Mouse (Mus musculus) heart, postnatal 14 days (tissue): ENCODE data around the gene Prpf38b. TPM values are rescaled to one million over a fixed set of nuclear protein-coding genes. Genes with fewer than 3 reads are reported as not detected.
"Not testable (repeated sequence)": the region's sequence is repeated elsewhere in the genome, so short reads cannot be mapped to it uniquely, and the experiment has no call there.

Experiments
- DNase-seq, 2 experiments: peaks; one replicate each; pipeline ENCODE4 v3.0.0; 2021 to 2022
- intact Hi-C: fragments of 180-260 bp; cut with DNase I; formaldehyde crosslinking; loops from one replicate; pipeline ENCODE4 v1.15.1; 2025
- total RNA-seq, 2 experiments: library from RNA; stranded (reverse); gene quantifications; 2 replicates each; pipeline ENCODE4 v1.2.3; 2021

Prpf38b gene
- total RNA-seq, 2 experiments from 2014 or later, result 27.7 to 28.1 TPM

DNA sequence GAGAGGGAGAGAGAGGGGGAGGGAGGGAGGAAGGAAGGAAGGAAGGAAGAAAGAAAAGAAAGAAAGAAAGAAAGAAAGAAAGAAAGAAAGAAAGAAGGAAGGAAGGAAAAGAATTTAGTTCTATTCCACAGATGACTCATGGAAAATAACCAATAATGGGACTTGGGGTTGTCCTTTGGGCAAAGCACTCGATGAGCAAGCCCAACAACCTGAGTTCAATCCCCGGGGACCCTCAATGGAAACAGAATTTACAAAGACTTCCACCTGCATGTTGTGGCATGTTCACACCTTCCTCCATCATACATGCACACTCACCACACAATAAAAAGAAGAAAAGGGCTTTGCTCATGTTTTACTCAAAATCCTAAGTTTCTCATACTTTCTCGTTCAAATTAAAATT is 44.1 kb downstream of the Prpf38b start:
- intact Hi-C loops, result no loop called here

DNA sequence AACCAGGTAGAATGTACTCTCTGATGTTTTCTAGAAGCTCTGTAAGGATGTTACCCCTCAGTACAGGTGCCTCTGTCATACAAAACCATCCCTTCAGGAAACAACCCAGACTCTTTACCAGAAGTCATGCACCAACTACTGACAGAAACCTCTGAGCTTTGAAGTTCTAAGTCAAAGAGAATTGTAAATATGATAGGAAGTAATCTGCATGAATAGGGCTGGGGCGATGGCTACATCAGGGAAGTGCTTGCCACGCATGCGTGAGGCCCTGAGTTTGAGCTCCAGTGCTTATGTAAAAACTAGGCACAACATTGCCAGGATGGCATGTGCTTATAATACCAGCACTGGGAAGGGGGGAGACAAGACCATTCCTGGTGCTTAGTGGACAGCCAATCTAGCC is 45.9 kb downstream of the Prpf38b start:
- no peak for DNase-seq
- intact Hi-C loops, result no loop called here

More for the DNA sequence above, 44.1 kb downstream of the Prpf38b start:
- DNase-seq, result no peak

DNA sequence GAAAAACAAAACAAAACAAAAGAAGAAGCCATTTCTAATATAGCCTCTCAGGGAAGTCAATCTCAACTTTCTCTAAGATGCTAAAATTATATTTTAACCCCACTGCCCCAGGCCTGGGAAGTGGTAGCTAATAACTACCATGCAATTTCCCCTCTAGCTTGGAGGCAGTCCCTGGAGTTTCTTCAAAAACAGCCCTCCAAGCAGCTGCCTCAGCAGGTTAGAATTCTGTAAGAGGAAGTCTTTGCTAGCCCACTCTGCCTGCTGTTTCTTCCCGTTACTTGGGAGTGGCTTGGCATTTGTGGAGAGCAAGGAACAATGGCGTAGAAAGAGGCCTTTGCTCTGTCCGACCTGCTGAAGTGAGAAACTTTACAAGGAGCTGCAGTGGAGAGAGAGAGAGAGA is 46.4 kb downstream of the Prpf38b start:
- intact Hi-C loops, result no loop called here
- DNase-seq, result no peak

DNA sequence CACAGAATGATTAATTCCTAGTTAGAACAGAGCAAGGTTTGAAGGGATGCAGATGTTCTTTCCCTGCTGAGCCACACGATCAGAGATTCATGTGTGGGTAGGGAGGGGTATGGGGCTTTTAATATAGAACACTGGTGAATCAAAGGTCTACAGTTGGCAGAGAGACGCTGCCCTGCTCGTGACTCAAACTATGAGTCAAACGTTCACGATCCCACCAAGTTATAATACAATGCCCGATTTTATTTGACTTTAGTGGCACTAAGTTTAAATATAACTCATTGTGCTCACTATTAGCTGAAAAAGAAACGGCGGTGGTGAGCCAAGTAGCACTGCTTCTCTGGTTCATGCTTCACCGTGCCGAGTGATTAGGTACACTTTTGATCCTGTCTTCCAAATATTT is 48.4 kb downstream of the Prpf38b start:
- intact Hi-C loops, result no loop called here

DNA sequence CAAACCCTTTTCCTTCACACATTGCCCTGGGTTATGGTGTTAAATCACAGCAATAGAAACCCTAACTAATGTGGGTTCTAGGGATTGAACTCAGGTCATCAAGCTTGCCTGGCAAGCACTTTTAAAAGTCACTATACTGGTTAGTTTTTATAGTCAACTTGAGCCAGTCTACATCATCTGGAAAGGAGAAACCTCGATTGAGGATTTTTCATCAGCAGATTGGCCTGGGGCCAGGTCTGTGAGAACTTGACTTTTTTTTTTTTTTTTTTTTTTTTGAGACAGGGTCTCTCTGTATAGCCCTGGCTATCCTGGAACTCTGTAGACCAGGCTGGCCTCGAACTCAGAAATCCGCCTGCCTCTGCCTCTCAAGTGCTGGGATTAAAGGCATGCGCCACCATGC is 49.2 kb downstream of the Prpf38b start:
- intact Hi-C loops, DNase-seq: not testable (repeated sequence)

More for the DNA sequence above, 48.4 kb downstream of the Prpf38b start:
- DNase-seq, result no peak

DNA sequence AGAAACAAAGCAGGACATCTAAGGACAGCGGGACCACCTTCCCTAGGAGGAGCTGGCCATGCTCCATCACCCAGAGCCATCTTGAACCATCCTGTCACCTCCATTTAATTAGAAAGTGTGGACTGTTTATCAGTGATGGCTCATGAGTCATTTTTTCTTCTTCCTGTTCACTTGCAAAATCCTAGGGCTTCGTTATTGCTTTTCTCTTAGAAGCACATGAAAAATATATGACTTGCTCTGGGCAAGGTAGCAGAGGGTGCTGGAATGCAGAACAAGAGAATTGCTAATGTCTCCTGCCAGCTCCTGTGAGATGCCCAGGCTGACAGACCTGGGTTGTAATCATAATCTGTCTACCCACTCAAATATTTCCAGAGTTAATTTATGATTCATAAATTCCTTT is 50.7 kb downstream of the Prpf38b start:
- no peak for DNase-seq
- intact Hi-C loops, result no loop called here

DNA sequence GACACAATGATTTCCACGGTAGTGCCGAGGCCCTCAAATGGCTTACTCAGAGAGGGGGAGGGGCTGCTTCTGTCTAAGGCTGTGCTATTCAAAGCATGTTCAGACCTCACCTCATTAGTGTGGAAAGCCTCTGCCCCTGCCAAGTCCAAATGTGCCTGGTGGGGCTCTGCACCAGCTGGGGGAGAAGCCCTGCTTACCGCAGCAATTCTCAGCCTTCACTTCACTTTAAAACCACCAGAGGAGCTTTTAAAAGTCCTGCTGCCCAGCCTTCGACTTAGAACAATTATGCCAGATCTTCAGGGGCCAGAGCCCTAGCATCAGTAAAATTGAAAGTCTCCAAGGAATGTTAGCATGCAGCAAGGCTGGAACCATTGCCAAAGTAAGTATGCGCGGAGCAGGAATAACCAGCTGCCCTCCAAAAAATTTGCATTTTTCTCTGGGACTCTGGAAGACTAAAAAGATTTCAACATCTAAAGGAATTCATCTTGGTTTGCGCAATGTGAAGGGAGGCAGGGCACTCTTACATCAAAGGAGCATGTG is 53.2 kb downstream of the Prpf38b start:
- intact Hi-C loops, result no loop called here

DNA sequence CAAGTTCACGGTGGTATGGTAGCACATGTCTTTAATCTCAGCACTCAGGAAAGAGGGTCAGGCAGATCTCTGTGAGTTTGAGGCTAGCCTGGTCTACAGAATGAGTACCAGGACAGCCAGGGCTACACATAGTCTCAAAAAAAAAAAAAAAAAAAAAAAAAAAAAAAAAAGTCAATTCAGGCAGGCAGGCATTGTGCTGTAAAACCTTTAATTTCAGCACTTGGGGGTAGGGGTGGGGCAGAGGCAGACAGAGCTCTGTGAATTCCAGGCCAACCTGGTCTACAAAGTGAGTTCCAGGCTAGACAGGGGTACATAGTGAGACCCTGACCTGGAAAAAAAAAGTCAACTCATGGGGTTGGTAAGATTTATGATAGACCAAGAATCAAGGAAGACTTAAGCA is 53.8 kb downstream of the Prpf38b start:
- no peak for DNase-seq
- intact Hi-C loops, result no loop called here

More for the DNA sequence above, 53.2 kb downstream of the Prpf38b start:
- DNase-seq, result peak; percentile 42 to 56

DNA sequence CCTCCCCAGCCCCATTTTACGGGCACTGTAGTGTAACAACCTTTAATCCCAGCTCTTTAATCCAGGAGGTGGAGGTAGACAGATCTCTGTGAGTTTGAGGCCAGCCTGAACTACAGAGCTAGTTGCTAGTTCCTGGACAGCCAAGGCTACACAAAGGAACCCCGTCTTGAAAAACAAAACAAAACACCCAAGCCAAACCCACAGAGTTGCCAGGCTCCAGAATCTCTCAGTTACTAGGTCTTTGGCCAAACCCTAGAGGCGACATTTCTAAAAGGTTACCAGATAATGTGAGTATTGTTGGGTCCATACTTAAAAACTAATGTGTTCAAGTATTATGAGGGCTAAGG is 54.4 kb downstream of the Prpf38b start:
- no peak for DNase-seq
- intact Hi-C loops, result no loop called here

DNA sequence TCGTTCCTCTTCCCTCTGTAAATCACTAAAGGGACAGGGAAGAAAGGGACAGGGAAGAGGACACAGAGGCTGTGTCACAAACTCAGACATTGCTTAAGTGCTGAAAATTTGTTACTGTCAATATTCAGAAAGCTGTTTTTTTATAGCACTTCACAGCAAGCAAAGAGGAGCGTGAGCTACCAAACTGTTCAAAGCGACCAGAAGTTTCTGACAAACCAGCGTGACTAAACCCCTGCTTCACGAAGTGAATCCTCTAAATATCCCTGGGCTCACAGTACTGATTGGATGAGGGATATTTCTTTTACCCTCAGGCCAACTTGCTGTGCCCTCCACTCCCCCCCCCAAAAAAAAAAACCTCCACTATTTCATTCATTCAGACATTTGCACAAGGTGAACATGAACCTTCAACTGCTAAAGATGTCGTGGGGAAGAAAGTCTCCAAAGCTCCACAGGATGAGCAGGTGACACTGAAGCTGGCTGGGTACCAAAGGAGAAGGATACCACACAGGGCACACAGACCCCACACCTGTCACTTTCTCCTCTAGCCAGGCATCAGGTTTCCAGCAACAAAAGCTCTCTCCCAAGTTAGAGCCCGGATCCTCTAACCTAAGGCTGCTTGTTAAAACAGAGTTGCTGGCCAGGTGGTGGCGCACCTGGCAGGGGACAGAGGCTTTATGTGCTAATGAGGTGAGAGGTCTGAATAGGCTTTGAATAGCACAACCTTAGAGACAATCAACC is 55.0 kb downstream of the Prpf38b start:
- intact Hi-C loops, result no loop called here
- no peak for DNase-seq

DNA sequence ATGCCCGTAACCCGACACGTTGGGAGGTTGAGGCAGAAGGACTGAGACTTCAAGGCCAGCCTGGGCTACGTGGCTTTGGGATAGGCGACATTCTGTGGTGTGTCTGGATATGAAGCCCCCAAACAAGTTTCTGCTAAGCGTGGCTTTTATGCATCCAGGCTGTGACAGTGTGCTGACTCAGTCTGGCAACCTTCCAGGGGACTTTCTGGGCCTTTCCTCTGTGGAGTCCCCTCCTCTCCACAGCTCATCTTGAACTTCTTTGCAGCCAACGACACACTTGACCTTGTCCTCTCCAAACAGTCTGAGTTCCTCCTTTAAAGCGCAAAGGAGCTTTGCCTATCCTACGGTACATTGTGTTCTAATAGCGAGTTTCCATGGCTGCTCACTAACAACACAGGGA is 55.7 kb downstream of the Prpf38b start:
- intact Hi-C loops, result no loop called here
- DNase-seq, result peak; percentile 67 to 70

DNA sequence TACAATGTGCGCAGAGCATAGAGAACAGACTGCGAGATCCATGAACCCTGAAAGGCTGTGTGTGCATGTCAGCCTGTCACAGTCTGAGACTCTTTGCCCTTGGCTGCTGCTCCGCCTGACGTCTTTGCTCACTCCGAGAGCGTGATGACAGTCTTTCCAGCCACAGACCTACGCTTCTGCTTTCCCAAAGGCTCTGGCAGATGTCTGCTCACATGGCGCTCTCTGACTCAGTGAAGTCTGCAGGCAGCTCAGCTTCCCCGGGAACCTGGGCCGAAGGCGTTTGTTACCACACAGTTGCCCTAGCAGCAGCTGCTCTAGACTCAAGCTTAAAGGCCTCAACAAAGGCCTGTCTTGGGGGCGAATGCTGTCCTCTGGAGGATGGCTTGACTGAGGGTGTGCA is 56.2 kb downstream of the Prpf38b start:
- intact Hi-C loops, result no loop called here
- peak; percentile 47 to 51 for DNase-seq

DNA sequence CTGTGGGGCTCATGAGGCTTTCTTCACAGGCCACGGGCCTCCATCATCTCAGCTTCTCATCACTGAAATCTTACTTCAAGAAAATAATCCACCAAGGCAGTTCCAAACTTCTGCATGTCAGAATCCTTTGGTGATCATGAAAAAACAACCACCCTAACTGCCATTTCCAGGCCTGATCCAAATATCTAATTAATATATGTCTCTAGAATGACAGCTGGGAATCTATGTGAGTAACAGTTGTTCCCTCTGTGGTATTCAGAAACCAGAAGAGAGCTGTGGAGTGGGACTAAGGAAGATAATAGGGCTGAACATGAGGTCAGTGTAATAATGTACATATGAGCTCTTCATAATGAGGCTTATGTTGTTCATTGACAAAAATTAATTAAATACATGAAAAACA is 58.3 kb downstream of the Prpf38b start:
- intact Hi-C loops, result no loop called here
- no peak for DNase-seq

Other genes starting within 250 kb of the Prpf38b start
- gene Gpsm2, start 189.4 kb downstream of the Prpf38b start, total RNA-seq, result 1 to 10 TPM; 3.7 to 5.1 TPM
- under 1 TPM in 1 of 2 experiments, not detected in 1; 0.07 TPM for gene Aknad1, start 172.1 kb downstream of the Prpf38b start, total RNA-seq
- gene Stxbp3, start 71.2 kb downstream of the Prpf38b start, total RNA-seq, result 10 to 100 TPM; 25.9 to 31.3 TPM
- under 1 TPM in 1 of 2 experiments, not detected in 1; 0.12 TPM for gene Fndc7, start 21.7 kb downstream of the Prpf38b start, total RNA-seq
- not detected for gene Henmt1, start 28.1 kb upstream of the Prpf38b start, total RNA-seq
- gene Gm9857, start 28.7 kb upstream of the Prpf38b start, total RNA-seq, result not detected
- 10 to 100 TPM; 17.2 to 18.1 TPM for gene Fam102b, start 115.9 kb upstream of the Prpf38b start, total RNA-seq
- gene Slc25a54, start 168.7 kb upstream of the Prpf38b start, total RNA-seq, result not detected
- gene Slc25a24, start 211.4 kb upstream of the Prpf38b start, total RNA-seq, result 1 to 10 TPM; 7.7 to 9.3 TPM